Mouse (Mus musculus) midbrain, postnatal 0 days (tissue): ENCODE results near the gene Pram1. TPM values are rescaled to one million over a fixed set of nuclear protein-coding genes. Genes with fewer than 3 reads are reported as not detected.

Source experiments
- ATAC-seq: fragments of 200-750 bp; cut with Nextera tagmentation; 2 replicates; pipeline ENCODE4 v1.8.0; 2017; ENCODE audit warnings: moderate number of reproducible peaks, mild to moderate bottlenecking, moderate TSS enrichment, moderate library complexity; ENCODE audit not compliant: low FRiP score
- DNase-seq: peaks from one replicate; pipeline ENCODE4 v3.0.0-alpha.2; 2015; ENCODE audit warnings: low spot score
- H3K27ac ChIP-seq: fragments of 300-500 bp; sonication (generic); 2 replicates; pipeline ENCODE4 v1.5.1; 2014; ENCODE audit warnings: low read depth, mild to moderate bottlenecking, low read length, mixed read lengths
- H3K27me3 ChIP-seq: fragments of 300-500 bp; sonication (generic); 2 replicates; pipeline ENCODE4 v1.6.1; 2014; ENCODE audit warnings: low read length, control low read depth, mixed read lengths; ENCODE audit not compliant: insufficient read depth
- H3K36me3 ChIP-seq: fragments of 300-500 bp; sonication (generic); 2 replicates; pipeline ENCODE4 v1.6.1; 2014; ENCODE audit warnings: low read length, control low read depth, mixed read lengths; ENCODE audit not compliant: insufficient read depth
- H3K4me1 ChIP-seq: fragments of 300-500 bp; sonication (generic); 2 replicates; pipeline ENCODE4 v1.6.1; 2014; ENCODE audit warnings: mild to moderate bottlenecking, control low read depth, antibody characterized with exemption, low read length, mixed read lengths; ENCODE audit not compliant: insufficient read depth
- H3K4me2 ChIP-seq: fragments of 300-500 bp; sonication (generic); 2 replicates; pipeline ENCODE4 v1.6.1; 2014; ENCODE audit warnings: low read depth, mild to moderate bottlenecking, low read length, mixed read lengths; ENCODE audit not compliant: poor library complexity, severe bottlenecking
- H3K4me3 ChIP-seq: fragments of 300-500 bp; sonication (generic); 2 replicates; pipeline ENCODE4 v1.5.1; 2014; ENCODE audit warnings: low read depth, mild to moderate bottlenecking, low read length, moderate library complexity
- H3K9ac ChIP-seq: fragments of 300-500 bp; sonication (generic); replicated peaks from 2 replicates; pipeline ENCODE4 v1.6.1; 2014; ENCODE audit warnings: mild to moderate bottlenecking, low read length, moderate library complexity, mixed read lengths; ENCODE audit not compliant: poor library complexity, severe bottlenecking
- H3K9me3 ChIP-seq: fragments of 300-500 bp; sonication (generic); 2 replicates; pipeline ENCODE4 v1.6.1; 2016; ENCODE audit warnings: low read length, control low read depth
- CTCF ChIP-seq: IDR thresholded peaks from 2 replicates; pipeline ENCODE4 v1.5.1; 2016; ENCODE audit warnings: antibody characterized with exemption, mild to moderate bottlenecking
- WGBS: fragments of 180-500 bp; shearing (Covaris S2); extraction: QIAGEN DNeasy Blood & Tissue Kit; methylation state at CpG from one replicate; pipeline ENCODE4 v1.1.7; 2014; 5-methylcytosine and 5-hydroxymethylcytosine counted together
- polyA plus RNA-seq: library from polyadenylated mRNA; unstranded; fragments of >200 nt; fragmentation: Nextera tagmentation; extraction: Ambion mirVana; gene quantifications from 2 replicates; pipeline ENCODE4 v1.2.1, GENCODE M21; 2015
- total RNA-seq: library from RNA; depleted of rRNA; stranded (reverse); fragments of >200 nt; gene quantifications from 2 replicates; pipeline ENCODE4 v1.2.3, GENCODE M21; 2014

Pram1 gene
- total and polyA plus RNA-seq, 2 experiments from 2014 or later, result 0.41 TPM; not detected in 1

- no peaks in the 10 kb centered on the region for H3K9me3 ChIP-seq
- H3K27me3 ChIP-seq, result no peaks in the 10 kb centered on the region
- H3K4me1 ChIP-seq, result peaks cover 10% of the 10 kb centered on the region
- DNase-seq (peak; percentile 19), ATAC-seq (no peak)
- WGBS, result 77% methylated on average over 13 of the region's 13 CpGs
- no peak for TF ChIP-seq CTCF
- H3K9ac ChIP-seq, result no peak overlapping the region
- H3K4me2 ChIP-seq, result peak overlapping the region; percentile 49
- H3K27ac ChIP-seq, result no peak overlapping the region
- no peak overlapping the region for H3K4me3 ChIP-seq
- H3K36me3 ChIP-seq, result peaks cover 5% of the 10 kb centered on the region; the same call in 1 of the 2 replicates
Measured at GRCm38 (mm10) chr17:33630171-33630895, 7.5 kb upstream of the Pram1 start.

GRCm38 (mm10) chr17:33631236-33631635 lies 6.6 kb upstream of the Pram1 start:
- no peak overlapping the region for H3K4me3 ChIP-seq
- peaks cover 5% of the 10 kb centered on the region; the same call in 1 of the 2 replicates for H3K36me3 ChIP-seq
- H3K27me3 ChIP-seq, result no peaks in the 10 kb centered on the region
- no peak for TF ChIP-seq CTCF
- no peak overlapping the region for H3K4me2 ChIP-seq
- no peak for ATAC-seq
- 96% methylated on average over 9 of the region's 9 CpGs for WGBS
- no peak for DNase-seq
- H3K4me1 ChIP-seq, result peaks cover 10% of the 10 kb centered on the region
- no peaks in the 10 kb centered on the region for H3K9me3 ChIP-seq
- H3K9ac ChIP-seq, result no peak overlapping the region
- H3K27ac ChIP-seq, result peak overlapping the region; percentile 12; the same call in 1 of the 2 replicates

GRCm38 (mm10) chr17:33631796-33632195 lies 6.1 kb upstream of the Pram1 start:
- peak; percentile 73 for DNase-seq
- no peak overlapping the region for H3K9ac ChIP-seq

GRCm38 (mm10) chr17:33637038-33637437 lies 818 bp upstream of the Pram1 start:
- Histone ChIP-seq H3K4me2 (no peak overlapping the region), H3K27me3 (no peaks in the 10 kb centered on the region), H3K4me3 (no peak overlapping the region), H3K36me3 (no peaks in the 10 kb centered on the region; the same call in 1 of the 2 replicates), H3K27ac (no peak overlapping the region), H3K9me3 (no peaks in the 10 kb centered on the region), H3K4me1 (no peaks in the 10 kb centered on the region), H3K9ac (no peak overlapping the region)
- 75% methylated on average over 2 of the region's 2 CpGs for WGBS
- no peak for TF ChIP-seq CTCF
- ATAC-seq (no peak), DNase-seq (no peak)

More at GRCm38 (mm10) chr17:33631796-33632195, 6.1 kb upstream of the Pram1 start:
- Histone ChIP-seq H3K27ac (no peak overlapping the region), H3K27me3 (no peaks in the 10 kb centered on the region), H3K4me1 (peaks cover 10% of the 10 kb centered on the region), H3K4me2 (no peak overlapping the region), H3K36me3 (peaks cover 5% of the 10 kb centered on the region; the same call in 1 of the 2 replicates), H3K9me3 (no peaks in the 10 kb centered on the region), H3K4me3 (no peak overlapping the region)
- TF ChIP-seq CTCF, result no peak
- WGBS, result 83% methylated on average over 5 of the region's 5 CpGs
- no peak for ATAC-seq

GRCm38 (mm10) chr17:33639743-33640142 lies 1.9 kb downstream of the Pram1 start:
- H3K9me3 ChIP-seq, result no peaks in the 10 kb centered on the region
- no peak overlapping the region for H3K4me2 ChIP-seq
- H3K36me3 ChIP-seq, result peaks cover 8% of the 10 kb centered on the region
- no peak overlapping the region for H3K27ac ChIP-seq
- H3K27me3 ChIP-seq, result no peaks in the 10 kb centered on the region
- WGBS, result 71% methylated on average over 6 of the region's 6 CpGs
- H3K4me3 ChIP-seq, result no peak overlapping the region
- no peaks in the 10 kb centered on the region for H3K4me1 ChIP-seq
- H3K9ac ChIP-seq, result no peak overlapping the region
- DNase-seq (no peak), ATAC-seq (no peak)
- no peak for TF ChIP-seq CTCF

- Histone ChIP-seq H3K4me2 (no peak overlapping the region), H3K9ac (no peak overlapping the region), H3K9me3 (no peaks in the 10 kb centered on the region), H3K4me3 (no peak overlapping the region), H3K36me3 (peaks cover 33% of the 10 kb centered on the region), H3K27ac (no peak overlapping the region), H3K4me1 (no peaks in the 10 kb centered on the region), H3K27me3 (no peaks in the 10 kb centered on the region)
- DNase-seq (no peak), ATAC-seq (no peak)
- WGBS, result 95% methylated on average over 4 of the region's 4 CpGs
- no peak for TF ChIP-seq CTCF
Measured at GRCm38 (mm10) chr17:33644068-33644467, 6.2 kb downstream of the Pram1 start.
